Mouse (Mus musculus): ENCODE measurements at regions not wholly inside any gene's neighbourhood (a gene's known extent, or its start where the extent isn't known, plus 50 kb on each side); places are given as distances from the start of the nearest gene placed in this dataset.

DNA sequence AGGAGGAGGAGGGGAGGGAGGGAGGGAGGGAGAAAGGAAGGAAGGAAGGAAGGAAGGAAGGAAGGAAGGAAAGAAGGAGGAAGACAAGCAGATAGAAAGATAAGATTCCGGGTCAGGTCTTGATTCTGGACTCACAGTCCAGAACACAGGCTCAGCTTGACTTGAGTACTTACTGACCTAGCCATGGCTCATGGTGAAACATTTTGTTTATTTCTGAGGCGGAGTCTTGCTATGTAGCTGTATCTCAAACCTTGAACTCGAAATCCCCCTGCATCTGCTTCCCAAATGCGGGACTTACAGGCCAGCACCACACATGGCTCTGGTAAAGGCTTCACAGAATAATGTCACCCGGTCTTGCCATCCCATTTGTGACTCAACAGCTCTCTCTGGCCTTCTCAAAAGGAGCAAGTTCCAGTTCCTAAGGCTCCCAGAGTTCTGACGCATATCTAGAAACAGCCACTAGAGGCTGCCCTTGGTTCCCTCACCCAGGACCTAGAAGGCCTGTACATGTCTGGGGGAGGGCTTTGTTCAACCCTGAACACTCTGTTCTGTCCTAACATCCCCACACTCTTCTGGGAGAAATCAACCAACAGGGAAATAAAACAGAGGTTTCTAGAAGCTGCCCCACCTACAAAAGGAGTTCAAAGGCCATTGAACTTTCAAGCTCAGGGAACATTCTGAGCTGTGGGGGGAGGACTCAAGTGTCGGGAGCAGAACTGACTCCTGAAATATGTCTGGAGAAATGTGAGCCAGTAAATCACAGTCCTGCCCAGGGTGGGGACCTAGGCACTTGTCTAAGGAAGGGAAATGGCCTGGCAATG is 56.2 kb upstream of the Akap13 start:
- DNase-seq (ENCODE audit: low read depth, low spot score), result peak; percentile 64

DNA sequence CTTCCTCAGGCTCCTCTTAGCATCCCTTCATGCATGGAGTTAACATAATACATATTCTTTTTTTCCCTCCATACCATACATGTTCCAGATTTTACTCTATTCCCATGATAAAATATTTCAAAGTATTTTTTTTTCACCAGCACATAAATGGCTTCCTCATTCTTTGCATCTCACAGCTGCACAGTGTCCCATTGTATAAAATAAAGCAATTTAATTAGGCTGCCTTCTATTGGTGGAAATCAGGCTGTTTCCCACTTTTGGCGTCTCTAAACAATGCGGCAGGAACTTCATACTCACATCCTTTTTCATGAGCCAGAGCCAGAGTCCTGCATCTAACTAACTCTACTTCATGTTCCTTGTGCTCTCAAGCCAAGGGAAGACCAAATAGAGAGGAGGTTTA is 54.9 kb upstream of the Akap13 start:
- no peak for DNase-seq (ENCODE audit: low read depth, low spot score)

DNA sequence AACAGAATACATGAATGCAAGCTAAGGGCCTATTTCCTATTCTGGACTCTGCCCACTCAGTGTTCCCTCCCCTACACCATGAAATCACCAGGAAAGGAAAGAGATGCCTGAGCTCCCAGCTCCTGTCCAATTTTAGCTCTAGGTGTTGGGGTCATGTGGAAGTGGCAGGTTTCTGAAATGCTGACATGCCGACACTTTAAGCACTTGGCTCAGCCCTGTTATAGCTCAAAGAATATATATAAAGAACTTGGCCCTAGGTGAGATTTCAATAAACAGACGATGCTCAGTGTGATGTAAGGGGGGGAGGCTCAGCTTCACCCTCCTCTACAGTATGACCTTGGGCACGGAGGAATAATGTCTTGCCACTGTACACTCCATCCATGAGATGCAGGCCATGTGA is 50.4 kb upstream of the Akap13 start:
- DNase-seq (ENCODE audit: low read depth, low spot score), result peak; percentile 11
